Mouse (Mus musculus) heart, embryonic 14.5 days (tissue): Measurements from ENCODE around the gene Egfem1. TPM values are rescaled to one million over a fixed set of nuclear protein-coding genes. Genes with fewer than 3 reads are reported as not detected.

Source experiments
- microRNA counts: library from miRNA; unstranded; fragments of <30 nt; microRNA quantifications from one replicate; lab custom pipeline; 2016
- microRNA-seq: library from miRNA; unstranded; fragments of <30 nt; microRNA quantifications from one replicate; pipeline ENCODE4, GENCODE M21; 2016
- polyA plus RNA-seq: library from polyadenylated mRNA; unstranded; fragments of >200 nt; fragmentation: Nextera tagmentation; extraction: Ambion mirVana; gene quantifications from 2 replicates; pipeline ENCODE4 v1.2.1, GENCODE M21; 2014

Gene Egfem1
- polyA plus RNA-seq, 1 experiment from 2014 or later: 0.41 TPM

MicroRNA genes within 50 kb of the gene (microRNA counts, 519-probe panel; counts per million panel counts)
- 322 counts per million, percentile 70 among the panel's probes with 10 or more counts for microRNA mmu-miR-551b (lab: Ali Mortazavi, UCI)

Small RNA genes lying within 50 kb of the gene (microRNA-seq; reads per million reads assigned to microRNA genes)
- not detected for gene Mir21b
- gene Mir551b: not detected

Other genes starting within 250 kb of the Egfem1 start
- not detected in 2 replicates for gene Gm1527, start 189.4 kb upstream of the Egfem1 start, polyA plus RNA-seq